Mouse (Mus musculus) forebrain, embryonic 14.5 days (tissue): Measurements from ENCODE around the gene Cst11. TPM values are rescaled to one million over a fixed set of nuclear protein-coding genes. Genes with fewer than 3 reads are reported as not detected.

Source experiments
- ATAC-seq: fragments of 200-750 bp; cut with Nextera tagmentation; 2 replicates; pipeline ENCODE4 v1.8.0; 2017; ENCODE audit warnings: mild to moderate bottlenecking, moderate library complexity
- DNase-seq: peaks from one replicate; pipeline ENCODE4 v3.0.0-alpha.2; 2015; ENCODE audit warnings: low spot score
- H3K27ac ChIP-seq: fragments of 300-500 bp; sonication (generic); 2 replicates; pipeline ENCODE4 v1.5.1; 2014; ENCODE audit warnings: low read depth, mild to moderate bottlenecking, control low read depth, low read length, moderate library complexity
- H3K27me3 ChIP-seq: fragments of 300-500 bp; sonication (generic); replicated peaks from 2 replicates; pipeline ENCODE4 v1.6.1; 2014; ENCODE audit warnings: low read length, control low read depth, mixed read lengths; ENCODE audit not compliant: control insufficient read depth, insufficient read depth
- H3K36me3 ChIP-seq: fragments of 300-500 bp; sonication (generic); 2 replicates; pipeline ENCODE4 v1.6.1; 2014; ENCODE audit warnings: low read length, control low read depth; ENCODE audit not compliant: control insufficient read depth, insufficient read depth
- H3K4me1 ChIP-seq: fragments of 300-500 bp; sonication (generic); 2 replicates; pipeline ENCODE4 v1.6.1; 2014; ENCODE audit warnings: antibody characterized with exemption, low read length, control low read depth; ENCODE audit not compliant: control insufficient read depth, insufficient read depth
- H3K4me2 ChIP-seq: fragments of 300-500 bp; sonication (generic); 2 replicates; pipeline ENCODE4 v1.6.1; 2014; ENCODE audit warnings: mild to moderate bottlenecking, control low read depth, low read length
- H3K4me3 ChIP-seq: fragments of 300-500 bp; sonication (generic); 2 replicates; pipeline ENCODE4 v1.5.1; 2014; ENCODE audit warnings: low read depth, low read length, control low read depth
- H3K9ac ChIP-seq: fragments of 300-500 bp; sonication (generic); 2 replicates; pipeline ENCODE4 v1.6.1; 2014; ENCODE audit warnings: mild to moderate bottlenecking, low read length, control low read depth, moderate library complexity
- H3K9me3 ChIP-seq: fragments of 300-500 bp; sonication (generic); replicated peaks from 2 replicates; pipeline ENCODE4 v1.6.1; 2016; ENCODE audit warnings: low read length, control low read depth, mixed read lengths; ENCODE audit not compliant: control insufficient read depth
- WGBS: fragments of 180-500 bp; shearing (Covaris S2); extraction: QIAGEN DNeasy Blood & Tissue Kit; methylation state at CpG from one replicate; pipeline ENCODE4 v1.1.7; 2014; 5-methylcytosine and 5-hydroxymethylcytosine counted together
- polyA plus RNA-seq: library from polyadenylated mRNA; unstranded; fragments of >200 nt; fragmentation: Nextera tagmentation; extraction: Ambion mirVana; gene quantifications from 2 replicates; pipeline ENCODE4 v1.2.1, GENCODE M21; 2014

Gene Cst11
- polyA plus RNA-seq, 1 experiment from 2014 or later, result not detected

GRCm38 (mm10) chr2:148751893-148752813 lies 19.1 kb downstream of the Cst11 start:
- Histone ChIP-seq H3K4me1 (no peaks in the 10 kb centered on the region), H3K36me3 (no peaks in the 10 kb centered on the region), H3K27me3 (no peaks in the 10 kb centered on the region), H3K9ac (no peak overlapping the region), H3K4me3 (peak overlapping the region; percentile 16), H3K9me3 (no peaks in the 10 kb centered on the region), H3K27ac (no peak overlapping the region), H3K4me2 (peak overlapping the region; percentile 42)
- peak; percentile 94 for ATAC-seq
- peak; percentile 96 for DNase-seq
- 19% methylated on average over 15 of the region's 15 CpGs for WGBS

- Histone ChIP-seq H3K36me3 (no peaks in the 10 kb centered on the region), H3K9ac (no peak within 1 kb of the TSS), H3K27me3 (no peaks in the 10 kb centered on the region), H3K4me3 (no peak within 1 kb of the TSS), H3K9me3 (no peaks in the 10 kb centered on the region), H3K4me2 (no peak within 1 kb of the TSS), H3K27ac (no peak within 1 kb of the TSS), H3K4me1 (no peaks in the 10 kb centered on the region)
- ATAC-seq (no peak), DNase-seq (no peak)
- 80% methylated on average over 1 of the region's 1 CpGs for WGBS
Observed at GRCm38 (mm10) chr2:148750058-148750457, 21.2 kb downstream of the Cst11 start, which contains the start of gene Cstl1. Gene Cstl1 (plus strand): TSS chr2:148750358.

GRCm38 (mm10) chr2:148743846-148744407 lies 27.4 kb downstream of the Cst11 start:
- H3K27ac ChIP-seq, result no peak overlapping the region
- no peak overlapping the region for H3K4me2 ChIP-seq
- H3K9me3 ChIP-seq, result no peaks in the 10 kb centered on the region
- H3K4me3 ChIP-seq, result no peak overlapping the region
- H3K36me3 ChIP-seq, result no peaks in the 10 kb centered on the region
- no peaks in the 10 kb centered on the region for H3K27me3 ChIP-seq
- ATAC-seq (no peak), DNase-seq (no peak)
- peaks cover 3% of the 10 kb centered on the region; the same call in 1 of the 2 replicates for H3K4me1 ChIP-seq
- no peak overlapping the region for H3K9ac ChIP-seq
- WGBS, result 85% methylated on average over 3 of the region's 3 CpGs

GRCm38 (mm10) chr2:148743001-148743400 lies 28.3 kb downstream of the Cst11 start:
- no peak overlapping the region for H3K4me2 ChIP-seq

GRCm38 (mm10) chr2:148732327-148733000 lies 38.8 kb downstream of the Cst11 start, which contains the start of gene Napb:
Gene Napb (minus strand): TSS chr2:148732467.
- no peaks in the 10 kb centered on the region for H3K27me3 ChIP-seq

More at GRCm38 (mm10) chr2:148743001-148743400, 28.3 kb downstream of the Cst11 start:
- DNase-seq (peak; percentile 58), ATAC-seq (peak; percentile 60; the same call in 1 of the 2 replicates)
- H3K4me1 ChIP-seq, result peaks cover 3% of the 10 kb centered on the region; the same call in 1 of the 2 replicates
- H3K9me3 ChIP-seq, result no peaks in the 10 kb centered on the region
- H3K36me3 ChIP-seq, result no peaks in the 10 kb centered on the region
- H3K27ac ChIP-seq, result no peak overlapping the region
- H3K4me3 ChIP-seq, result no peak overlapping the region
- WGBS, result 61% methylated on average over 3 of the region's 3 CpGs
- no peak overlapping the region for H3K9ac ChIP-seq
- no peaks in the 10 kb centered on the region for H3K27me3 ChIP-seq

GRCm38 (mm10) chr2:148731614-148732326 lies 39.5 kb downstream of the Cst11 start:
- under 1% methylated on average over 35 of the region's 35 CpGs for WGBS
- ATAC-seq (peak; percentile 76), DNase-seq (no peak)
- peak overlapping the region; percentile 86 for H3K4me2 ChIP-seq
- H3K9ac ChIP-seq, result peak overlapping the region; percentile 85
- H3K4me3 ChIP-seq, result peak overlapping the region; percentile 67
- no peaks in the 10 kb centered on the region for H3K36me3 ChIP-seq
- no peaks in the 10 kb centered on the region for H3K9me3 ChIP-seq
- peaks cover 6% of the 10 kb centered on the region; the same call in 1 of the 2 replicates for H3K4me1 ChIP-seq
- H3K27ac ChIP-seq, result no peak overlapping the region; the same call in 1 of the 2 replicates
- H3K27me3 ChIP-seq, result no peaks in the 10 kb centered on the region

More at GRCm38 (mm10) chr2:148732327-148733000, 38.8 kb downstream of the Cst11 start, which contains the start of gene Napb:
- H3K27ac ChIP-seq, result no peak within 1 kb of the TSS; the same call in 1 of the 2 replicates
- peak; percentile 100 for ATAC-seq
- peak; percentile 98 for DNase-seq
- H3K4me2 ChIP-seq, result peak within 1 kb of the TSS; percentile 86
- peak within 1 kb of the TSS; percentile 67 for H3K4me3 ChIP-seq
- H3K4me1 ChIP-seq, result peaks cover 6% of the 10 kb centered on the region; the same call in 1 of the 2 replicates
- WGBS, result 7% methylated on average over 18 of the region's 18 CpGs
- H3K36me3 ChIP-seq, result no peaks in the 10 kb centered on the region
- peak within 1 kb of the TSS; percentile 85 for H3K9ac ChIP-seq
- no peaks in the 10 kb centered on the region for H3K9me3 ChIP-seq

GRCm38 (mm10) chr2:148719271-148719995 lies 51.9 kb downstream of the Cst11 start:
- no peaks in the 10 kb centered on the region for H3K4me1 ChIP-seq
- no peaks in the 10 kb centered on the region for H3K27me3 ChIP-seq
- no peak overlapping the region for H3K4me2 ChIP-seq
- 78% methylated on average over 2 of the region's 2 CpGs for WGBS
- H3K36me3 ChIP-seq, result no peaks in the 10 kb centered on the region
- H3K9me3 ChIP-seq, result no peaks in the 10 kb centered on the region
- DNase-seq (no peak), ATAC-seq (no peak)
- H3K27ac ChIP-seq, result no peak overlapping the region
- H3K4me3 ChIP-seq, result no peak overlapping the region
- no peak overlapping the region for H3K9ac ChIP-seq
